Mouse (Mus musculus): ENCODE measurements around the gene Trpv4.

The Trpv4 gene

DNA sequence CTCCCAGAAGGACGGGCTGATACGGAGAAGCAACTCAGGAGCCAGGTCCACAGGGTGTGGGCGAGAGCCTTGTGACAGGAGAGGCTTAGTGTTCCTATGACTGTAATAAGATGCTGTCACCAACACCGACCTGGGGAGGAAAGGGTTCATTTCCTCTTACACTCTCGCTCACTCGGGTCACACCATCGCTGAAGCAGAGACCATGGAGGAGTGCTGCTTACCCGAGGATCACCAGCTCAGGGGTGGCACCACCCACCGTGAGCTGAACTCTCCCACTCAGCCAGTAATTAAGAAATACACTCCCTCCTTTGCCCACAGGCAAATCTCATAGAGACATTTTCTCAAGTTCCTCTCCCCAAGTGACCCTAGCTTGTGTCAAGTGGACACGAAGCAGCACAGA is 69.8 kb downstream of the Trpv4 start:
- DNase-seq = no peak

DNA sequence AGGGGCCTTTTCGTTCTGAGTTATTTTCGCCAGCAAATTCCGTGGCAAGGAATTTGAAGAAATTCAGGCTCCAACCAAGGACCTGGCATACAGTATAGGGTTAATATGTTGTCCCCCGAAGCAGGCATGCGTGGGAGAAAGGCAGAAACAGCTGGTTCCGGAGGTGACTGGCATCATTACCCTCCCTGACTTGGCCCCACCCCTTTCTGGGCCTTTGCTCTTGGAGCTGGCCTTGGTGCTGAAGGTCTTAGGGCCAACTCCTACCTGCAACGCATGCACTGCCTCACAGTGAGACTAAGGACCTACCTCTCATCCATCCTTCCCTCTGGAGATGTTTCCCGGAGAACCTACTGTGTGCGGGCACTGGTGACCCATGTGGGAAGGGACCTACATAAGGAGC is 70.3 kb downstream of the Trpv4 start:
- DNase-seq = no peak

DNA sequence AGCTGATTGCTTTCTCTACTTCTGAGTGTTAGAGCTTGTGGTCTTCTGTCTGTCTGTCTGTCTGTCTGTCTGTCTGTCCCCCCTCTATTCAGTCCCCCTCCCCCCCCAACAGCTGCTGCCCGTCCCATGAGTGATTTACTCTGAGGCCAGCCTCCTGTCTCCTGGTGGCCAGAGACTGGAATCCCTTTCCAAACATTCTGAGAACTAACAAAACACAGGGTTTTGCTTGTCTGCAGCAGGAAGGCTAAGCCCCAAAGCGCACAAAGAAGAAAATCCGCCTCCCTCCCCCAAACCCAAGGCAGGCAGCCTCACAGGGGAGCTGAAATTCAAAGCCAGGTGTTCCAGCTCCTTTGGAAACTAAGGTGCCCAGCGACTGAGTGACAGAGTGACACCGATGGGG is 72.5 kb downstream of the Trpv4 start:
- DNase-seq = no peak

DNA sequence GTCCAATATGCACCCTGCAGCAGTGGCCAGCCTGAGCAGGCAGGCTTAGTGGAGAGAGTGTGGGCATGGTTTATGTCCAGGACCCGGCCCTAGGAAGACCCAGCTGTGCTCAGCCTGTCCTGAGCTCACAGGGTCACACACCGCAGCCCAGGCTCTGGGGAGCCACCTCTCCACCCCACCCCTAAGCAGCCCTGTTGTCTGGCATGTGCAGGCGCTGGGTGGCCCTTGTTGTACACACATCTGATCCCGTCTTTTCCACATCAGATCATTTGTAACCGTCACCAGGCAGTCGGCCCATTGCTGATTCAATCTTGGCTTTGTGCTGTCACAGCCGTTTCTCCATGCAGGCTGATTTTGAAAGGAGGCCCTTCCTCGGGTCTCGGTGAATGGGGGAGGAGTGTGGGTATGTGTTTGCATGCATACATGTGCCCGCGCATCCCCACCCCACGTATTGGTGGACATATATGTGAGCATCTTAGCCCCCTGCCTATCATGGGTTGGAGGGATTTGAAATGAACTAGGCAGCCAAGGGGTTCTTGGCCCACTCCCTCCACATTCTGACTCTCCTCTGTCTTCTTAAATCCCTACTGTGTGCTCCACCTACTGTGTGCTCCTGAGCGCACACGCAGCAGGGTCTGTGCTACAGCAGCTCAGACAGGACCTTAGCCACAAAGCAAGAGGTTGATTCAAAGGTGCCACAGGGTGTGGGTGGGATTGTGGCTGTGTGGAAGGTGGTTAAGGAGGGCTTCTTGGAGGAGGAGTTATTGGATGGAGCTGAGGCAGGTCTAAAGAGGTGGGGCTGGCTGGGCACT is 73.7 kb downstream of the Trpv4 start:
- no peak for DNase-seq

DNA sequence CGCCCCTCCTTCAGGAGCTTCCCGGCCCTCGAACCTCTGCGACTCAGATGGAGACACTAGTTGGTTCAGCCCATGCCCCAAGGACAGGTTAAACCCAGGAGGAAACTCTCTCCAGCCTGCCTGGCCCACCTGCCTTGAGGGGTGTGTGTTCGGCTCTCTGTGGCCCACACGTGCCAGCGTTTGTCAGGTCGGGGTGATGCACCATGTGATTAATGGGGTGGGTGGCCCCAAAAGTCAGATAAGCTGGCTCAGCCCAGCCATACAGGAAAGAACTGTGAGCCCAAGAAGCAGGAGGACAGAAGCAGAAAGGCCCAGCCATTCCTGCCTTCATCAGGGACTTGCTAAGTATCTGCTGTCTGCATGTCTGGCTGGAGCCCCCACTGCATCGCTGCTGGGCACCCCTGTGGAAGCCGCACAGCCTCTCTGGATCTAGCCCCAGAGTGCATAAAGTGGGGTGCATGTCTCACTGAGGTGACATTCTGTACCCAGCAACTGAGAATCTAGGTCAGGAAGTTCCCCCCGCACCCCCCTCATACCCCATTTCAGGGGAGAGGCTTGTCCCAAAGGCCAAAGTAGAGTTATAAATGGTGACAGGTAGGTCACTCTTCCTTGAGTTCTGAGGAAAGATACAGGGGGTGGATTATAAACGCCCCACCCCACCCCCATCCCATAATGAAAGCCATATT is 74.6 kb downstream of the Trpv4 start:
- no peak for DNase-seq

DNA sequence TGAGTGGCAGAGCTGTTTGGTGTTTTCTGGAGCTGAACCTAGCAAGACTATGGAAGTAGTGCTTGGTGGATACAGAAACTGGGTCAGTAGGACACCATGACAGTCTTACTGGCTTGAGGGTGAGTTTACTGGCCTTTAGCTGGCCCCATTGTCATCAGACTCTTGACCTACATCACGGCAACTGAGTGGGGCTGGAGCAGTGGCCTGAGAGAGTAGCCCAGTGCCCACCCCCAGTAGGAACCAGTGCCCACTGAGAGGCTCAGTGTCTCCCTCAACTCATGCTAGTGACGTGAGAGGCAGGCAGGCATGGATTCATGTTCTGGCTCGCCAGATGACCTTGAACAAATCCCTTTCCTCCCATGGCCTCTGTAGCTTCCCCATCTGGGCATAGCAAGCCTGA is 75.2 kb downstream of the Trpv4 start:
- DNase-seq = no peak

DNA sequence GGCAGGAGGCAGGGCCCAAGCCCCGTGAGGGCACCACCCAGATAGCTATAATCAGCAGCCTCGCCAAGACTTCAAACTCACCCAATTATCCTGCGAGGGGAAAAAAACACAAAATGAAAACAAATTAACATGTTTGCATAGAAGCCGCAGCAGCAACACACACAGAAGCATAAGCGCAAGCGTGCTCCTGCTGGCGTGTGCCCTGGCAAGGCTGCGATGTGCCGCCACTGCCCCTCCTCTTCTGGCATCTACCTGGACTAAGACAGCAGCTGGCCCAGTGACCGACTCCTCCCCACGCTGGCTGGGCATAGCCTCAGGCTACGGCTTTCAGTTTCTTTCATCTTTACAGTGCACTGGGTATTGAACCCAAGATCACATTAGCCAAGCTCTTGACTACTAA is 76.7 kb downstream of the Trpv4 start:
- DNase-seq = no peak

DNA sequence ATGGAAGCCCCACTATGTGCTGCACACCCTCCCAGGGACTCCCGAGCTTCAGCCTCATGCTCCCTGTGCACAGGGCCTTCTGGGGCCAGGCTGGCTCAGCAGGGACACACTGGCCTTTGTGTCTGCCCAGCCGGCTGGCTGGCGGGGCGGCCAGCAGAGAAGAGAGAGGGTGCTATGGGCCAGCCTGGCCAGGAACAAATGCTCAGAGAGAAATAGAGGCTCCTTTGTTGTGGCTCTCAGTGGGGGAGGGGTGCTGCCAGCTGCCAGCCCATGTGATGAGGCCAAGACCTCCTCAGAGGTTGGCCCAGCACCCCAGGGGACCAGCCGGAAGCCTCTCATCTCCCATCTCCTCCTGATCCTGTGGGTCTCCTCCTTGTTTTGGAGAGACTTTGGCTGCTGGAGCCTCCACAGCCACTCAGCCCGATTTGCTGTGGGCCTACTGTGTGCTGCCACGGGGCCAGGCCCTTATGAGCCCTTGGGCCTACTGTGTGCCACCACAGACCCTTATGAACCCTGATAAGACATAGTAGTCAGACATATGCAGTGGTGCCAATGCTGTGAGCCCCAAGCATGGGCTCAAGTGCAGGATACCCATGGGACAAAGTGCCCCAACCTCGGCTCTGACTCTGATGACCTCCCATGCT is 78.4 kb downstream of the Trpv4 start:
- peak; percentile 39 for DNase-seq

DNA sequence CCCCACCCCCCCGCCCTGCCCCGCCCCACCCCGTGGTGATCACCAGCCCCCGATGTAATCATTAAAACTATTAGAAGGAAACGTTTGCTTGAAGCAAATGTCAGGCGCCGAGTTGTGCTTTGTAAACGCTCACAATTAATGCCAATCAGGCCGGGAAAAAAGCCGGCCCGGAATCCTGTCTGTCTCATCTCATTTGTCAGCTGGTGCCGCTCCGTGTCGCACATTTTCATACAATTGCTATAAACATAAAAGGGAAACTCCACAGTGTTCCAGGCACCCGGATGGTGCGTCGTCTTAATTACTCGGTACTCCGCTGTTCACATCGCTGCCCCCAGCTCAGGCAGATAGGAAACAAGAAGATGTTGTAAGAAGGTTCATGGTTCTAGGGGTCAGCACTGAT is 79.9 kb downstream of the Trpv4 start:
- no peak for DNase-seq

DNA sequence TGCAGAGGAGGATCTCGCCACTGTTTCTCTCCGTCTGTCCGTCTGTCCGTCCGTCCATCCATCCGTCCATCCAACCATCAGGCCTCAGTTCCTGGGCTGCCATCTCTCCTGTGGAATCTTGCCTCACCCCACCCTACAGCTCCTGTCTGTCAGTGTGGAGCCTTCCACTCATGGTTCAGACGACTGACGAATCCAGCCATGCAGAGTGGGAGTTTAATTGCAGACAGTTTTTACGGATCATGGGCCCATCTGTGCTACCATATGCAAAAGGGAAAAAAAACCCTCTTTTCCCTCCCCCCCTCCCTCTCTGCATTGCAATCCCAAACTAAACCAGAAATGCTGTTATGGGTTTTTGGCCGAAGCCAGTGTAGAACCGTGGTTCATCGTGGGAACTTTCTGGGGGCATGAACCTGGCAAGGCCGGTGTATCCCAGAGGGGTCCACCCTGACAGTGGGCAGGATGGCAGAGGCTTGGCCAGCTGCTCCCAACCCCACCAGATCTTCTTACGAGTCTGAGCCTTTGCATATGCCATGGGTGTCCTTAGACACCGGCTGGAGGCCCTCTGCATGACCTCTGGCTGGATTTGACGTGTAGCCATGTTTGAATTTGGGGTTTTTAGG is 82.1 kb downstream of the Trpv4 start:
- no peak for DNase-seq

DNA sequence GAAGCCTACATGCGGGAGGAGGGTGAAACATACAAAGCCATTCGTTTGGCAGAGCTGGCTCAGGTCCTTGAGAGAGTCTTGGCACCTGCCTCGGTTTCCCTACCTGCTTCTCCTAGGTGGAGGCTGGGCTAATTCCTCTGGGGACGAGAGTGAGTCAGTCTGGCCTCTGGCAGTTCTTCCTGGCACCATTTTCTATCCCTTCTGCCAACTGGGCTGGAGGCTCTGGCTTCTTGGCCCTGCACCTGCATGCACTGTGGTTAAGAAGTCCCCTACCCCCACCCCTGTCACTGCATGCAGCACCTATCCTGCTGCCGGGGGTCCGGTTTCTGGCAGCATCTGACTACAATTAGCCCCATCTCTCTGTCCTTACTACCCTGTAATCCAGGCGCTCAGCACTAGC is 82.7 kb downstream of the Trpv4 start:
- no peak for DNase-seq

DNA sequence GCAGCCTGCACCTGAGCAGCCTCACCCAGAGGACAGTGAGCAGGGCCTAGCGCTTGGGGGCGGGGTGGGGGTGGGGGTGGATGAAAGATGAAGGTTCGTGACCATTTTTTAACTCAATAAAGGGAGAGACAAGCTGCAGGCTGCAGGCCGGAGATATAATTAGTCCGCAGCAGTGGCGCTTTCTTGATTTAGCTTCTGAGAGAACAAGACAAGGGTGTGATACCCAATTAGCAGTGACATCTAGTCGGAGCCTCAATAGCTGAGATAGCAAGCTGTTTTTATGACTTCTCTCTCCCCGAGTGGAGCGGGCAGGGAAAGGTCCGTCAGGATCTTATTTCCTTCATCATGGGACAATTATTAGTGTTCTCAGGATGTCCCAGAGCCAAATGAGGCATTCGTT is 83.2 kb downstream of the Trpv4 start:
- no peak for DNase-seq

DNA sequence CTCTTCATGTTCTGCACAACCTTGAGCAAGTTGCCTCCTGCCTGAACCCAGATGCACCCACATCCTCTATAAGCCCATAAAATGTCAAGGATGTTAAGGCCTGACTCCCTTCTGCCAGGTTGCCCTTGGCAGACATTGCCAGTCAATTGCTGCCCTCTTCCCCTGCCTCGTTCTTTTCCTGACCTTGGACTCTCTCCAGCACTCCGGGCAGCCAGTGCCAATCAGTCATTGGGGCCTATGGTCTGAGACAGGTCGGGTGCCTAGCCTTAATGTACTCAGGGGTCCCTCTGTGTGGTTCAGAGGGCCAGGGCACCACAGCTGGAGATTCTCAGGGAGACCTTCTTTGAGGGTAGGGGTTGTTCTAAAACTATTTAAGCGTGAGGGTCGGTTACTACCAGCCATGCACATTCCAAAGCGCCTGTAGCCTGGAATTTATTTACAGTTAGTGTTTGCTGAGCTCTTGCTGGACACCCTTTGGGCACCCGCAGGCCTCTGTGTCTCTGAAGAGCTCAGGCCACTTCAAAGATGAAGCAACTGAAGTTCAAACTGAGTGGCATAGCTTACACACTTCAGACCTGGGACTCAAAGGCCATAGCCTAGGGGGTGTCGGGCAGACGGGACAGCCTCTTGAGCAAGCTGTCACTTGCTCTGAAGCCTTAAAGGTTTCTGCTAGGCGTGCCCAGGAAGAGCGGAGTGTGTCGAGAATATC is 84.1 kb downstream of the Trpv4 start:
- DNase-seq = no peak

DNA sequence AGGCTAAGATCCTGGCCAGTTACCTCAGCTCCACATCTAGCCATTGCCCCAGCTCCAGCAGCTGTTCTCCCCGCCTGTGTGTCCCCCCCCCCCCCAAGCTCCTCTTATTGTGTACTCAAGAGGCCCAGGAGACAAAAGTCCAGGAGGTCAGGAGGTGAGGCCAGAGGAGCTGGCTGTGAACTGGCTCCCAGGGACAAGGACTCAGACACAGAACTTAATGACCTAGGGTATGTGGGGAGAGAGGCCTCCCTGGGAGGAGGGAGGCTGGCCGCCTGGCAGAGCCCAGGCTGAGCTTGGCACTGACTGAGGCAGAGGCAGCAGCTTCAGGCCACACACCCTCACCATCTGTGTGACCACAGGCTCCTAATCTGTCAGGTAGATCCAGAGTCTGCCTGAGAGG is 85.2 kb downstream of the Trpv4 start:
- no peak for DNase-seq

Data from right cerebral cortex, postnatal 4 days (tissue).